Mouse (Mus musculus): ENCODE results near the gene Ensa. TPM values are rescaled to one million over a fixed set of nuclear protein-coding genes. Genes with fewer than 3 reads are reported as not detected.
"Not testable (repeated sequence)": the region's sequence is repeated elsewhere in the genome, so short reads cannot be mapped to it uniquely, and the experiment has no call there.

The Ensa gene
- total and polyA plus RNA-seq, 2 experiments from 2014 or later = 38.5 to 49.6 TPM

DNA sequence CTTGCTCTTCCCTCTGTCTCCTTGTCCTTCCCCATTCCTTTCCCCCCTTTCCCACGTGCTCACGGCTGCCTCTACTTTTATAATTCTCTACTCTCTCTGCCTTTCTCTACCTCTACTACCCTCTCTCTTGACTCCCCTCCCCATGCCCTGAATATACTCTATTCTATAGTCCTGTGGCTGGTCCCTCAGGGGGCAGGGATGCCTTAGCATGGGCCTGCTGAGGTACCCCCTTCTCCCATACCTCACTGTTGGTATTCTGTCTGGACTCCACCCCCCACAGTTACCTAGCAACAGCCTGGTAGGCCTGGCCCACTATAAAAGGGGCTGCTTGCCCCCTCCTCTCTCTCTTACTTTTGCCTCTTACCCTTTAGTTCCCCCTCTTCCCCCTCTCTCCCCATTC, 1.2 kb upstream of the Ensa start:
- Histone ChIP-seq H3K4me1 (ENCODE audit: control insufficient read depth, insufficient read depth) (peaks cover 10% of the 10 kb centered on the region), H3K9me3 (replicated peaks; ENCODE audit: control insufficient read depth, low read length) (no peaks in the 10 kb centered on the region), H3K4me3 (ENCODE audit: low read depth, low read length) (no peak overlapping the region), H3K4me2 (ENCODE audit: low read depth, low read length) (no peak overlapping the region), H3K9ac (replicated peaks; ENCODE audit: low read depth, low read length) (no peak overlapping the region), H3K27ac (ENCODE audit: low read depth) (no peak overlapping the region), H3K27me3 (ENCODE audit: control insufficient read depth, insufficient read depth, low read length) (no peaks in the 10 kb centered on the region), H3K36me3 (replicated peaks; ENCODE audit: control insufficient read depth, insufficient read depth, low read length) (peaks cover 35% of the 10 kb centered on the region)
- TF ChIP-seq EP300 (IDR thresholded peaks at IDR 0.05; ENCODE audit: low read depth) = no peak
- no peak for TF ChIP-seq CTCF (IDR thresholded peaks at IDR 0.05; ENCODE audit: low read depth)
- DNase-seq (ENCODE audit: low spot score) (no peak), ATAC-seq (ENCODE audit: insufficient read depth, low read depth) (no peak)
- 76% methylated on average over 2 of the region's 2 CpGs for WGBS

DNA sequence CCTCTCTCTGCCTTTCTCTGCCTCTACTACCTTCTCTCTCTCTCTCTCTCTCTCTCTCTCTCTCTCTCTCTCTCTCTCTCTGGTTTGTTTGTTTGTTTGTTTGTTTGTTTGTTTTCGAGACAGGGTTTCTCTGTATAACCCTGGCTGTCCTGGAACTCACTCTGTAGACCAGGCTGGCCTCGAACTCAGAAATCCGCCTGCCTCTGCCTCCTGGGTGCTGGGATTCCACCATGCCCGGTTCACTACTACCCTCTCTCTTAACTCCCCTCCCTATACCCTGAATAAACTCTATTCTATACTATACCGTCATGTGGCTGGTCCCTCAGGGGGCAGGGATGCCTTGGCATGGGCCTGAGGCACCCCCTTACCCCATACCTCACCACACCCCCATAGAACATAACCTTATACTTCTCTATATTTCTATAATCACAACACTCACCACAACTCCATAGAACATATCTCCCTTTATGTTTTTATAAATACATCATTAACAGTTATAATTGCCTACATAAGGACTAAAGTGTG, 740 bp upstream of the Ensa start:
- not testable (repeated sequence) for H3K9ac ChIP-seq (replicated peaks; ENCODE audit: low read depth, low read length)

DNA sequence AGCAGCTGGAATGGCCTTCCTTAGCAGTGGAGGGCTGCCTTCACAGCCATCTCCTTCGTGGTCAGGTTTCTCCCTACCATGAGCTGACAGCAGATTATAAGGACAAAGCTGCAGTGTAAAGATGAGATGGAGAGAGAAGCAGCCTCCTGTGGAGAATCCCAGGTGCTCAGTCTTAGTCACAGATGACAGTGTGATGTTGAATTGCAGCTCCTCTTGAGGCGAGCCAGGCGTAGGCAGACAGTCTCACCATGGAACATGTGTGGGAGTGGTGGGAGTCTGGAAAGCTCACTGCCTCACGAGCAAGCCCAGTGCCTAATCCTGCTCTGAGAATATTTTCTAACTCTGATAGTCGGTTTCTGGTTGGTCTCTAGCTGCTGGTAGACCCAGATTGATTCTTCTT, 3.0 kb downstream of the Ensa start:
- H3K9me3 ChIP-seq (replicated peaks; ENCODE audit: control insufficient read depth, low read length) = no peaks in the 10 kb centered on the region
- peaks cover 60% of the 10 kb centered on the region for H3K36me3 ChIP-seq (replicated peaks; ENCODE audit: control insufficient read depth, insufficient read depth, low read length)
- 73% methylated on average over 5 of the region's 5 CpGs for WGBS
- no peak overlapping the region for H3K4me2 ChIP-seq (ENCODE audit: low read depth, low read length)
- DNase-seq (ENCODE audit: low spot score) (no peak), ATAC-seq (ENCODE audit: insufficient read depth, low read depth) (no peak)
- no peak overlapping the region for H3K4me3 ChIP-seq (ENCODE audit: low read depth, low read length)
- no peak overlapping the region for H3K9ac ChIP-seq (replicated peaks; ENCODE audit: low read depth, low read length)
- TF ChIP-seq EP300 (IDR thresholded peaks at IDR 0.05; ENCODE audit: low read depth) (no peak), CTCF (IDR thresholded peaks at IDR 0.05; ENCODE audit: low read depth) (no peak)
- no peak overlapping the region for H3K27ac ChIP-seq (ENCODE audit: low read depth)
- peaks cover 10% of the 10 kb centered on the region for H3K4me1 ChIP-seq (ENCODE audit: control insufficient read depth, insufficient read depth)
- no peaks in the 10 kb centered on the region for H3K27me3 ChIP-seq (ENCODE audit: control insufficient read depth, insufficient read depth, low read length)

More for the DNA sequence above, 740 bp upstream of the Ensa start:
- peaks cover 37% of the 10 kb centered on the region for H3K36me3 ChIP-seq (replicated peaks; ENCODE audit: control insufficient read depth, insufficient read depth, low read length)
- H3K27me3 ChIP-seq (ENCODE audit: control insufficient read depth, insufficient read depth, low read length); H3K9me3 ChIP-seq (replicated peaks; ENCODE audit: control insufficient read depth, low read length); H3K4me1 ChIP-seq (ENCODE audit: control insufficient read depth, insufficient read depth); ATAC-seq (ENCODE audit: insufficient read depth, low read depth); DNase-seq (ENCODE audit: low spot score): not testable (repeated sequence)
- H3K4me3 ChIP-seq (ENCODE audit: low read depth, low read length) = peak overlapping the region; percentile 78
- 75% methylated on average over 5 of the region's 5 CpGs for WGBS
- H3K4me2 ChIP-seq (ENCODE audit: low read depth, low read length) = peak overlapping the region; percentile 60
- H3K27ac ChIP-seq (ENCODE audit: low read depth) = peak overlapping the region; percentile 75

DNA sequence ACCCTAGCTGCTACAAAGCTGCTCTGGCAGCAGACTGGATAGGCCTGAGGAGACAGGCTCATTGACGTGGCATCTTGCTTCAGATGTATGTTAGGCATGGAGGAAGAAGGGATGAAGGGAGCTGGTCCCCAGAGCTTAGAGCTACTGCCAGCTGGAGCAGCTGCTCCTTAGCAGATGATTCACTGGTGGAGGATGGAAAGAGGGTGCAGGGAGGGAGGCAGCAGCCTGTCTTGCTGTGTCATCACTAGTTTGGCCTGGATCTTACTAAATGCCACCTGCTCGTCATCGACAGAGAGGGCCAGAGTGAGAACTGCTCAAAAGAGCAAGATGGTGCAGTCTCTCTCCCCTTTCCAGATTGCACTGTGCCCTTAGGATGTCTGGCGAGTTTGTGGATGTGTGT, 5.0 kb downstream of the Ensa start:
- Histone ChIP-seq H3K4me1 (ENCODE audit: control insufficient read depth, insufficient read depth) (peaks cover 10% of the 10 kb centered on the region), H3K36me3 (replicated peaks; ENCODE audit: control insufficient read depth, insufficient read depth, low read length) (peaks cover 73% of the 10 kb centered on the region), H3K27me3 (ENCODE audit: control insufficient read depth, insufficient read depth, low read length) (no peaks in the 10 kb centered on the region), H3K4me2 (ENCODE audit: low read depth, low read length) (no peak overlapping the region), H3K9me3 (replicated peaks; ENCODE audit: control insufficient read depth, low read length) (no peaks in the 10 kb centered on the region), H3K4me3 (ENCODE audit: low read depth, low read length) (no peak overlapping the region), H3K9ac (replicated peaks; ENCODE audit: low read depth, low read length) (no peak overlapping the region), H3K27ac (ENCODE audit: low read depth) (no peak overlapping the region)
- TF ChIP-seq EP300 (IDR thresholded peaks at IDR 0.05; ENCODE audit: low read depth) = no peak
- no peak for TF ChIP-seq CTCF (IDR thresholded peaks at IDR 0.05; ENCODE audit: low read depth)
- WGBS = 73% methylated on average over 4 of the region's 4 CpGs
- ATAC-seq (ENCODE audit: insufficient read depth, low read depth) (no peak), DNase-seq (ENCODE audit: low spot score) (no peak)

DNA sequence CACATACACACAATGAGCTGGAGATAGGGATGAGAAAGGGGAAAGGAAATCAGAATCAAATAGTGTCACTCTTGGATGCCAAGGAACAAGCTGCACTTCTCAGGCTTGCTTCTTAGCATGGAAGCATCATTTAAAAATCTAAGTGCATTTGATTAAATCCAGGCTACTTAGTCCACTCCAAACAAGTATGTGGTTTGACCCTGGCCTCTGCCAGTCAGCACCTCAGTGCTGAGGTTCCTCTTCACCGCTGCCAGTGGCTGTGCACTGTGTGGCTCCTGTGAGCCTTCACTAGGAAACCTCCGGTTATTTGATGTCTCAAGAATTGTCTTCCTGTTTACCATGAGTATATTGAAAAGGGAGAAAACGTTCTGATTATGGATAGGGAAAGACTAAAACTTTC, 6.1 kb downstream of the Ensa start:
- no peak for DNase-seq (ENCODE audit: low spot score)
- H3K36me3 ChIP-seq (replicated peaks; ENCODE audit: control insufficient read depth, insufficient read depth, low read length) = peaks cover 83% of the 10 kb centered on the region

DNA sequence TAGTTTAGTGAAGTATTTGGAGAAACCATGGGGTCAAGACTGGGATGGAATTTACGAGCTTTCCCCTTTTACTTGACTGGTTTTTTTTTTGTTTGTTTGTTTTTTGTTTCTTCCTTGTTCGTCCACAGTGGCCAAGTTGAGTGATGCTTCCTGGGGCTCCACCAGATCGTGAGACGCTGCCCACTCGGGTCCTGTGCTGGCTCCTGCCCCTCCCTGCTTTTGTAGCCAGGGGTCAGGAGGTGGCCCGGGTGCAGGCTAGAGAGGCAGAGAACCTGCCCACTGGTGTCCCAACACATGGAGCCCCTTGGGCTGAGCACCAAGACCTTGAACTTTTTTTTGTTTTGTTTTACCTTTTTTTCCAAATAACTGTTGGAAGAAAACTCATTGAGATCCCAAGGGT, 6.5 kb downstream of the Ensa start:
- 71% methylated on average over 6 of the region's 6 CpGs for WGBS
- H3K4me2 ChIP-seq (ENCODE audit: low read depth, low read length) = no peak overlapping the region
- no peak for ATAC-seq (ENCODE audit: insufficient read depth, low read depth)
- H3K9me3 ChIP-seq (replicated peaks; ENCODE audit: control insufficient read depth, low read length) = no peaks in the 10 kb centered on the region
- no peak overlapping the region for H3K4me3 ChIP-seq (ENCODE audit: low read depth, low read length)
- no peak for DNase-seq (ENCODE audit: low spot score)
- H3K36me3 ChIP-seq (replicated peaks; ENCODE audit: control insufficient read depth, insufficient read depth, low read length) = peaks cover 83% of the 10 kb centered on the region
- H3K9ac ChIP-seq (replicated peaks; ENCODE audit: low read depth, low read length) = no peak overlapping the region
- no peak overlapping the region for H3K27ac ChIP-seq (ENCODE audit: low read depth)
- 0 out of 2 replicates have a peak, but pooled peaks cover under 1% of the 10 kb centered on the region for H3K4me1 ChIP-seq (ENCODE audit: control insufficient read depth, insufficient read depth)
- TF ChIP-seq CTCF (IDR thresholded peaks at IDR 0.05; ENCODE audit: low read depth) (no peak), EP300 (IDR thresholded peaks at IDR 0.05; ENCODE audit: low read depth) (no peak)
- no peaks in the 10 kb centered on the region for H3K27me3 ChIP-seq (ENCODE audit: control insufficient read depth, insufficient read depth, low read length)

More for the DNA sequence above, 6.1 kb downstream of the Ensa start:
- 65% methylated on average over 3 of the region's 3 CpGs for WGBS
- no peak overlapping the region for H3K9ac ChIP-seq (replicated peaks; ENCODE audit: low read depth, low read length)
- ATAC-seq (ENCODE audit: insufficient read depth, low read depth) = no peak
- no peak overlapping the region for H3K4me2 ChIP-seq (ENCODE audit: low read depth, low read length)
- H3K9me3 ChIP-seq (replicated peaks; ENCODE audit: control insufficient read depth, low read length) = no peaks in the 10 kb centered on the region
- H3K27ac ChIP-seq (ENCODE audit: low read depth) = no peak overlapping the region
- 0 out of 2 replicates have a peak, but pooled peaks cover 5% of the 10 kb centered on the region for H3K4me1 ChIP-seq (ENCODE audit: control insufficient read depth, insufficient read depth)
- H3K4me3 ChIP-seq (ENCODE audit: low read depth, low read length) = no peak overlapping the region
- no peaks in the 10 kb centered on the region for H3K27me3 ChIP-seq (ENCODE audit: control insufficient read depth, insufficient read depth, low read length)
- TF ChIP-seq EP300 (IDR thresholded peaks at IDR 0.05; ENCODE audit: low read depth) (no peak), CTCF (IDR thresholded peaks at IDR 0.05; ENCODE audit: low read depth) (no peak)

Measured in heart, postnatal 0 days (tissue).